ENCODE assay signal across 8 mouse cellular contexts in genomic region chr10:127526048-127526447, GRCm38 (mm10). TPM values are rescaled to one million over a fixed set of nuclear protein-coding genes. Genes with fewer than 3 reads are reported as not detected.
A peak's percentile ranks its signal among the peaks of the same experiment; 100 is the strongest.
DNase-seq lines count a peak whose midpoint lies in the region; ATAC-seq and TF ChIP-seq lines count a peak whose summit lies in the region.

No protein-coding gene starts in this region.

- peaks cover 6% of the 10 kb centered on the region; the same call in 1 of the 2 replicates for H3K4me1 ChIP-seq in kidney, adult 2 months (ENCODE audit: control insufficient read depth, insufficient read depth, low read length)
- peaks cover 81% of the 10 kb centered on the region for H3K4me1 ChIP-seq in forebrain, embryonic 10.5 days
- peaks cover 75% of the 10 kb centered on the region for H3K4me1 ChIP-seq in limb, embryonic 15.5 days
- H3K4me1 ChIP-seq in stomach, embryonic 15.5 days = peaks cover 39% of the 10 kb centered on the region

- no peak for TF ChIP-seq CTCF in kidney, adult 2 months (conservative IDR thresholded peaks at IDR 0.05; ENCODE audit: insufficient read depth, insufficient read length, low read depth, low read length)

- H3K9ac ChIP-seq in limb, embryonic 15.5 days = no peak overlapping the region
- H3K9ac ChIP-seq in stomach, embryonic 15.5 days = no peak overlapping the region

- WGBS in kidney, adult 2 months = 3% methylated on average over 26 of the region's 26 CpGs
- 2% methylated on average over 26 of the region's 26 CpGs for WGBS in forebrain, embryonic 10.5 days
- 4% methylated on average over 26 of the region's 26 CpGs for WGBS in limb, embryonic 15.5 days
- WGBS in stomach, embryonic 15.5 days = 2% methylated on average over 26 of the region's 26 CpGs

- no peak overlapping the region for H3K27ac ChIP-seq in kidney, adult 2 months (ENCODE audit: insufficient read depth, low read depth, low read length)
- peak overlapping the region; percentile 35; the same call in 1 of the 2 replicates for H3K27ac ChIP-seq in forebrain, embryonic 10.5 days
- H3K27ac ChIP-seq in limb, embryonic 15.5 days = no peak overlapping the region
- H3K27ac ChIP-seq in stomach, embryonic 15.5 days = no peak overlapping the region

- DNase-seq in kidney, adult 2 months = no peak
- DNase-seq in kidney, postnatal 10 days = no peak
- no peak for DNase-seq in forebrain, embryonic 10.5 days (ENCODE audit: extremely low spot score, low spot score)
- no peak for DNase-seq in cerebellum, adult 9-10 months
- DNase-seq in gastrocnemius, postnatal 4 days (ENCODE audit: low spot score in 2 of 2) = no peak
- DNase-seq in gastrocnemius, postnatal 36 days = no peak

- intact Hi-C loops in gastrocnemius, postnatal 36 days (cut with DNase I) = no loop called here

- no peaks in the 10 kb centered on the region for H3K36me3 ChIP-seq in kidney, adult 2 months (ENCODE audit: control insufficient read depth, insufficient read depth, low read length)
- no peaks in the 10 kb centered on the region for H3K36me3 ChIP-seq in forebrain, embryonic 10.5 days (replicated peaks)
- H3K36me3 ChIP-seq in limb, embryonic 15.5 days = no peaks in the 10 kb centered on the region
- no peaks in the 10 kb centered on the region for H3K36me3 ChIP-seq in stomach, embryonic 15.5 days

- no peak for ATAC-seq in limb, embryonic 15.5 days (ENCODE audit: insufficient number of reproducible peaks, low FRiP score, low TSS enrichment, low read depth)
- no peak for ATAC-seq in stomach, embryonic 15.5 days (ENCODE audit: insufficient read depth, low FRiP score, low read depth)

- H3K4me3 ChIP-seq in kidney, adult 2 months (ENCODE audit: insufficient read depth, low read depth, low read length) = 0 out of 2 replicates have a peak overlapping the region, but pooled peaks have one; percentile 0
- H3K4me3 ChIP-seq in forebrain, embryonic 10.5 days = peak overlapping the region; percentile 42
- peak overlapping the region; percentile 31 for H3K4me3 ChIP-seq in limb, embryonic 15.5 days
- H3K4me3 ChIP-seq in stomach, embryonic 15.5 days (replicated peaks) = peak overlapping the region; percentile 34

- H3K27me3 ChIP-seq in kidney, adult 2 months (replicated peaks; ENCODE audit: control insufficient read depth, insufficient read depth, low read length) = peaks cover 3% of the 10 kb centered on the region; the same call in 1 of the 2 replicates
- peaks cover 85% of the 10 kb centered on the region for H3K27me3 ChIP-seq in forebrain, embryonic 10.5 days (ENCODE audit: poor library complexity, severe bottlenecking)
- H3K27me3 ChIP-seq in limb, embryonic 15.5 days = peaks cover 73% of the 10 kb centered on the region
- peaks cover 71% of the 10 kb centered on the region for H3K27me3 ChIP-seq in stomach, embryonic 15.5 days (replicated peaks)

- no peak for TF ChIP-seq POLR2A in kidney, adult 2 months (IDR thresholded peaks at IDR 0.05; ENCODE audit: low read depth, low read length)

- peak overlapping the region; percentile 42 for H3K4me2 ChIP-seq in limb, embryonic 15.5 days
- peak overlapping the region; percentile 62 for H3K4me2 ChIP-seq in stomach, embryonic 15.5 days

- H3K9me3 ChIP-seq in forebrain, embryonic 10.5 days = no peaks in the 10 kb centered on the region
- H3K9me3 ChIP-seq in limb, embryonic 15.5 days = no peaks in the 10 kb centered on the region
- no peaks in the 10 kb centered on the region for H3K9me3 ChIP-seq in stomach, embryonic 15.5 days

RNA-seq across cellular contexts. Expression of gene Shmt2, which starts 3.8 kb away (rescaled TPM):
- 232 and 274 TPM in 2 replicates for polyA plus RNA-seq in kidney, adult 2 months (2012; rRNA removed)
- 124 and 129 TPM in 2 replicates for polyA plus RNA-seq in forebrain, embryonic 10.5 days (2016; fragmentation: Nextera tagmentation; extraction: Ambion mirVana)
- polyA plus RNA-seq in limb, embryonic 15.5 days (2015; fragmentation: Nextera tagmentation; extraction: Ambion mirVana) = 112 and 122 TPM in 2 replicates
- polyA plus RNA-seq in stomach, embryonic 15.5 days (2015; fragmentation: Nextera tagmentation; extraction: Ambion mirVana) = 142 and 144 TPM in 2 replicates
- 10 to 100 TPM; 34.6 to 34.8 TPM for total RNA-seq in gastrocnemius, postnatal 4 days (2021)
- total RNA-seq in gastrocnemius, postnatal 36 days (2021) = 10 to 100 TPM; 23.4 to 26.4 TPM

RNA-seq across cellular contexts. Expression of gene Nxph4, which starts 8.3 kb away (rescaled TPM):
- polyA plus RNA-seq in kidney, adult 2 months (2012; rRNA removed) = 2.0 and 2.2 TPM in 2 replicates
- 3.0 and 9.5 TPM in 2 replicates for polyA plus RNA-seq in forebrain, embryonic 10.5 days (2016; fragmentation: Nextera tagmentation; extraction: Ambion mirVana)
- polyA plus RNA-seq in limb, embryonic 15.5 days (2015; fragmentation: Nextera tagmentation; extraction: Ambion mirVana) = 21.7 and 25.1 TPM in 2 replicates
- polyA plus RNA-seq in stomach, embryonic 15.5 days (2015; fragmentation: Nextera tagmentation; extraction: Ambion mirVana) = 5.0 and 5.4 TPM in 2 replicates
- 1 to 10 TPM; 1.9 to 2.2 TPM for total RNA-seq in gastrocnemius, postnatal 4 days (2021)
- under 1 TPM; 0.20 TPM for total RNA-seq in gastrocnemius, postnatal 36 days (2021)

RNA-seq across cellular contexts. Expression of gene Ndufa4l2, which starts 11.3 kb away (rescaled TPM):
- 24.4 and 27.4 TPM in 2 replicates for polyA plus RNA-seq in kidney, adult 2 months (2012; rRNA removed)
- polyA plus RNA-seq in forebrain, embryonic 10.5 days (2016; fragmentation: Nextera tagmentation; extraction: Ambion mirVana) = 2.6 and 2.9 TPM in 2 replicates
- 328 and 370 TPM in 2 replicates for polyA plus RNA-seq in limb, embryonic 15.5 days (2015; fragmentation: Nextera tagmentation; extraction: Ambion mirVana)
- polyA plus RNA-seq in stomach, embryonic 15.5 days (2015; fragmentation: Nextera tagmentation; extraction: Ambion mirVana) = 92.8 and 117 TPM in 2 replicates
- 10 to 100 TPM; 23.6 to 24.1 TPM for total RNA-seq in gastrocnemius, postnatal 4 days (2021)
- 10 to 100 TPM; 11.0 to 11.3 TPM for total RNA-seq in gastrocnemius, postnatal 36 days (2021)

RNA-seq across cellular contexts. Expression of gene Stac3, which starts 24.6 kb away (rescaled TPM):
- polyA plus RNA-seq in kidney, adult 2 months (2012; rRNA removed) = 1.2 and 3.0 TPM in 2 replicates
- polyA plus RNA-seq in forebrain, embryonic 10.5 days (2016; fragmentation: Nextera tagmentation; extraction: Ambion mirVana) = 0.30 and 0.41 TPM in 2 replicates
- 17.2 and 38.7 TPM in 2 replicates for polyA plus RNA-seq in limb, embryonic 15.5 days (2015; fragmentation: Nextera tagmentation; extraction: Ambion mirVana)
- polyA plus RNA-seq in stomach, embryonic 15.5 days (2015; fragmentation: Nextera tagmentation; extraction: Ambion mirVana) = 0.92 and 1.7 TPM in 2 replicates
- 100 to 1,000 TPM; 167 to 205 TPM for total RNA-seq in gastrocnemius, postnatal 4 days (2021)
- 100 to 1,000 TPM; 342 to 376 TPM for total RNA-seq in gastrocnemius, postnatal 36 days (2021)
